Mouse (Mus musculus) urinary bladder, postnatal 25 days (tissue): ENCODE measurements at regions not wholly inside any gene's neighbourhood (a gene's known extent, or its start where the extent isn't known, plus 50 kb on each side); places are given as distances from the start of the nearest gene placed in this dataset.

Source experiments
- DNase-seq: peaks from one replicate; pipeline ENCODE4 v3.0.0; 2022; ENCODE audit warnings: low spot score

- DNase-seq: no peak
Measured at GRCm38 (mm10) chr4:153227680-153228420, 254.8 kb downstream of the Ajap1 start.

DNA sequence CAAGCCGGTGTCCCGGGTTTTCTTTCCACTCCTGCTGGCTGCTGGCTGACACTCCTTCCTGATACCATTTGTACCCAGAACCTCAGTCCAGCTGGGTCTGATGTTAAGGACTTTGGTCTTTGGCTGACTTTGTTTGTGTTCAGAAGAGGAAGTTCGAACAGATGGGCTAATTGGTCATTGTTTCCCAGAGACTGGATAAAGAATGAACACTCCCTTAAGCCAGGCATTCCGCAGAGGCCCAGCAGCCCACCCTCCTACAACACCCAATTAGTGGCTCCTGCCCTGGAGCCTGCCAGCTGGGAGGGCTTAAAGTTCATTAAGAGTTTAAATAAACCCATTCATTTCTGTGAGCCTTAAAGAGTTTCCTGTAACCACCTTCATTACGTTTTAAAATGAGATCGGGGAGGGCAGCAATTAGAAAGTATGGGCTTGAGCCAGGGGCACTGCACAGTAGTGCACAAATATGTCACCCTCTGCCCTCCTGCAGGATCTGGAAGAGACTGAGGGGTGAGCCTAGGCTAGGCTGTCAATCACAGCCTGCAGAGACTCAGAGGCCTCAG is 257.9 kb downstream of the Ajap1 start:
- no peak for DNase-seq

DNA sequence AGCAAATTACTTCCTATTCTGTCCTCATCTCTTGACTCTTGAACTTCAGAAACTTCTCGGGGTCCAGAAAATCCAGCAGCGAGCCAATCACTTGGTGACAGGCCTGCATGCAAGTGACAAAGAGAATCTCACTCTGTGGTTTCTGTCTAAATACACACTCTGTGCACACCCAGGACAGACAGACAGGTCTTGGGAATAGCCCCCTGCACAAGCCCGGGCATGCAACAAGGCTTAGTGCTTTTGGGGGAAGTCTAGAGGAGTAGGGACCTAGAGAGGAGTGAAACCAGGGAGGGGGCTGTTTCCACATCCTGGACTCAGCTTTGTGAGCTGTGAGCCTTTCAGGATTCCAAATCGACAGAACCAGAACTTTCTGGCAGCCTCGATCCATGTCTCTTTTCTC is 259.6 kb downstream of the Ajap1 start:
- DNase-seq: no peak

DNA sequence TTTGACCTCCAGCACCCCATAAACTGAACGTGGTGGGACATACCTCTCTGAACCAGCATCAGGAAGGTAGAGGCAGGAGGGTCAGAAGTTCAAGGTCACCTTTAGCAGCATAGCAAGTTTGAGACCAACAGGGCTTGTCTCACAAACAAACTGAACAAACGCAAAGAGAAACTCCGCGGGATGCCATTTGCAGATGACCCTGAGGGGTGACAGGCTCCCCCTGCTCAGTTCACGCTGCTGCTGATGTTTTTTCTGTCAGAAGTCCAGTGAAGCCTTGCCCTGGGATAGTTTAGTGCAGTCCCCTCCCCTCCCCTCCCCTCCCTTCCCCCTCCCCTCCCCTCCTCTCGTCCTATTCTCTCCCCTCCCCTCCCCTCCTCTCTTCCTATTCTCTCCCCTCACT is 262.1 kb downstream of the Ajap1 start:
- DNase-seq: no peak

DNA sequence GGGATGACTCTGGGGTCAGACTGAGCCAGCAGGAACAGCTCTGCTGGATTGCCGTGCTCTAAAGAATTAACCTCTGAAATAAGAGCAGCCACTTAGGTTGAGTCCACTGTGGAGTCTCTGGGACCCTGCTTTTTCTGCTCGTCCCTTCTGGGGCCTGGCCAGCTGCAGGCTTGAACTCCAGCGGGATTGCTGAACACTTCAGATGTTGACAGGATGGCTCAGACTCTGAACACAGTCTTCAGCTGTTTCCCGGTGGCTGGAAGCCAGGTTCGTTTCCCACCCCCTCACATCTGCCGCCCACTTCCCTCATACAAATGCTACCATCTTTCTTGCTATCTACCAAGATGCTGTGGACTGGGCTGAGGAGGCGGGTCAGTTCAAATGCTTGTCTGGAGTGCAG is 262.5 kb downstream of the Ajap1 start:
- DNase-seq: no peak

GRCm38 (mm10) chr4:153217541-153217980 is 265.1 kb downstream of the Ajap1 start:
- no peak for DNase-seq

DNA sequence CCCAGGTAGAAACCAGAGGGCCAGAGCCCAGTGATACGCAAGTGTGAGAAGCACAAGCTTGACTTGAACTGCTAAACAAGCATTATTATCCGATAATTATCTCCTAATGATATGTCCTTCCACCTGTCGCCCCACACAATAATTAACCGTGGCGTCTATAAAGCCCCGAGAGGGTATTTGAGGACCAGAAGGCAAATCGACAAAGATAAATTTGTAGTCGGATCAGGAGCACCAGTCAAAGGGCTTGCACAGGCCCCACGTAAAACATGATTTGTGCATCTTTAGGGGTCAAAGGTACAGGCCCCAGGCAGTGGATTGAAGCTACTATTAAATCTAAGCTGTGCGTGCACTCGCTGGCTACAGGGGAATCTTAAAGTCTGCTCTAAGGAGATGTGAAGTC is 270.5 kb downstream of the Ajap1 start:
- no peak for DNase-seq

DNA sequence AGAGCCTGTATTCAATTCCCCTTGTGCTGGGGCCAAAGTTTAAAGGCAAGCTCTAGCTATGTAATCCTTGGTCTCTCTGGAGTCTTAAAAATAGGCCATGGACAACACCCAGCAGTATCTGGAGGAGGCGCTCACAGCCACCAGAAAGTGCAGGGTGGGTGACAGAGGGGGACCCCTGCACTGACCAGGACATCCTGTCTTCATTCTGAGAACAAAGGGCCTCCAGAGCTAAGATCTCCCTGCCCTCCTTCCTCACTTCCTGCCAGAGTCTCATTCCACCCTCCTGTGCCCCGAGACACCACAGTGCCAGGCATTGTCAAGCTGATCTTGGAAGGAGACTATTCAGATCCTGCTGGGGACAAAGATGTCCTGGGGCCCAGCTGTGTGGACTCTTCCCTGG is 273.8 kb downstream of the Ajap1 start:
- DNase-seq: no peak

- DNase-seq: no peak
Measured at GRCm38 (mm10) chr4:153208215-153208614, 274.4 kb downstream of the Ajap1 start.

DNA sequence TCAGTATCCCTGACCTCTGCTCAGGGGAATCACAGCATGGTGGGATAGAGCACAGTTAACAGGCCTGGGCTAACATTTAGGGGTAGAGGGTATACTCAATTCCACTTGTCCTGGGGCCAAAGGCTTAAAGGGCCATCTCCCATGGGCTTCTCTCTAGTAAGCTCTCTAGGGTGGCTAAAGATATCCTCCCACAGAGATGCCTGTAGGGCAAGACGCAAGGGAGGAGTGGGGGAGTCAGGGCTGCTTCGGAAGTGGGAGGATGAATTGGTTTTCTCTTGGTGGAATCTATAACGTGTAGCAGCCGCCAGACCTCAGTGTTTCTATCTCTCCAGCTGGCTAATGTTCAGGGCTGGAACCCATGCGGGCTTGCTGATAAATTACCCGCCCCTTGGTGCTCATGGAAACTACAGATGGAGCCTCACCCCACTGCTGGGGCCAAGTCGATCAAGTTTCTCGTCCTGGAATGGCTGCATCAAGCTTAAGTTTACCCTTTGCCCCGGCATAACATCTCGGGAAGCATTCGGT is 275.0 kb downstream of the Ajap1 start:
- DNase-seq: no peak

- no peak for DNase-seq
Measured at GRCm38 (mm10) chr4:153206789-153207457, 275.7 kb downstream of the Ajap1 start.

DNA sequence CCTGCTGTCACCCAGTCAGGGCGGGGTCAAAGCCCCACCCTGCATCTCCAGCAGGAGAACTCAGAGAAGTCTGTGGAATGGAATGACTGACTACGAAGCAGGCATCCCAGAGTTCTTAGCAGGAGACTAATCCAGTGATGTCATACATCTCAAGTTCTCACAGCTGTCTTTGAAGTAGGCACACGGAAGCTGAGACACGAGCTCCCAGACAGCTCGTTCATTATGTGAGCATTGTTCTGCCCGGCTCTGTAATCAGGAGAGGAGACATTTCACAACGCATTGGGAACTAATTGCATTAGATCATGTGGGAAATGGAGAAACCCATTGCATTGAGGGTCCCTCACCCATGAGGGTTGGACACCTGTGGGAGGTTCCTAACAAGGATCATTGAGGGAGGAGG is 277.8 kb downstream of the Ajap1 start:
- no peak for DNase-seq

DNA sequence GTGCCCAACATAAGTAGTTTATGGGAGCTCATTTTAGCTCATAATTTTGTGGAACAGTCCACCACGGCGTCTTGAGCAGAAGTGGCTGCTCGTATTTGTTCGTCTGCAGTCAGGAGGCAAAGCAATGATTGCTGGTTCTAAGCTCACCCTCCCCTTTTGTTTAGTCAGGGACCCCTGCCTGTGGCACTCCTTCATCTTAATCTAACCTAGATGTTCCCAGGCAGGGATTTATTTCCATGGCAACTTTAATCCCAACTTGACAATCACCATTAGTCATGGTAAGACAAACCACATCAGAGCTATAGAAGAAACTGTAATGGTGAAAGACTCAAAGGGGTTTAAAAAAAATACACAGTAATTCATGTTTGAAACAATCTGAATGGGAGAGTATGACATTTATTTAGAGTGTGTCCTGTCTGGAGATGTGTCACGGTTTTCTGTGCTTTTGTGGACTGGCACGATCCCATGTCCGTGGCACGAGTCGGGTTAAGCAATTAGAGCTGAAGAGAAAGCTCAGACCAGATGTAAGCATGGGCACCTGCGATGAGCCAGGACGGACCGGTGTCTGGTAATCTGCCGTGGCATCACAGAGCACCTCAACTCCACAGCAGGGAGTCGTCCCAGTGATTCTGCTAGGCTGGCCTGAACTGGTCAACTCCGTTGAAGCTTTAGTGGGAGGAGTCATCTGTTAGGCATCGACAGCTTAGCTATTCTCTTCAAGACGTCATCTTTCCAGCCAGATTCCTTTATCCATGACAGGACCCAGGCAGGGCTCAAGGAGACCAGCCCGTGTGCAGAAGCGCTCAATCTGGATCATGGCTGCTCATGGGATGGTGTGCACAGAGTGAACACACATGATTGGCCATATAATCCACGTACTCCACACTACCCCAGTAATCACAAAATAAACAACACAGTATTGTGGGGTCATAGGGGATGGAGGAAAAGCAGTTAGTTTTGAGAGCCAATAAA is 281.5 kb downstream of the Ajap1 start:
- DNase-seq: no peak

GRCm38 (mm10) chr4:153189485-153189884 is 293.1 kb downstream of the Ajap1 start:
- peak; percentile 44 for DNase-seq

GRCm38 (mm10) chr4:153188504-153189031 is 294.0 kb downstream of the Ajap1 start:
- no peak for DNase-seq

- no peak for DNase-seq
Measured at GRCm38 (mm10) chr4:153187959-153188503, 294.6 kb downstream of the Ajap1 start.

DNA sequence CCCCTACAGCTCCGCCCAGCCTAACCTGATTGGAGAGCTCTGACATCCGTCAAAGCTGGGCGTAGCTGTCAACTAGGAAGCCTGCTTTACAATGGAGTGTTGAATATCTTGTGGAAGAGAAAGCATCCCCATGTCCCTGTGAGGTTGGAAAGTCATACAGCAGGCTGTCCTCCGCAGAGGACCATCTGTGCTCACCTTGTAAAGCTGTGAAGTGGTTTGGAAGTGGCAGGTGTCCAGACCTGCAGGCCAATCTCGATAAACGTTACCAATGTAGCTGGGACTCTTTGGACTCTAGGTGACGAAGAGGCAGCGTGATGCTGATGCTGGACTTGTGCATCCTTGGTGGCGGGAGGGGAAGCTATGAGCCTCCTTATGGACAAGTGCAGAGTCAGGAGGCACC is 305.1 kb downstream of the Ajap1 start:
- DNase-seq: no peak

DNA sequence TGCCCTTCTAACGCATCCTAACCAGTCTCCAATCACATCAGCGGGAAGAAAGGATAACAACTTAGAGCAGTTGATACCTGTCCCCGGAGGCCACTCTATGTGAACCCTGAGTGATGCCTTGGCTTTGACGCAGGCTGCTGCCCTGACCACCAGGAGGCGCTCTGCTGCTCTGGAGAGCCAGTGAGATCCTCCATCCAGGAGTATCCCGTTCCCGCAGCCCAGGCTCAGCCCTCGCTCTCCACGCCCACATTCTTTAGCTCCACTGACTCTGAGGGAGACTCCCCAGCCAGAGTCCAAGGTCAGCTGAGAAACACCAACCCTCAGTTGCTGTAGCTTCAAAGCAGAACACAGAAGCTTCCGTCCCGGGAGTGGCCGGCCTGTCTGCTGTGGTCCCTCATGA is 307.0 kb downstream of the Ajap1 start:
- DNase-seq: peak; percentile 14

DNA sequence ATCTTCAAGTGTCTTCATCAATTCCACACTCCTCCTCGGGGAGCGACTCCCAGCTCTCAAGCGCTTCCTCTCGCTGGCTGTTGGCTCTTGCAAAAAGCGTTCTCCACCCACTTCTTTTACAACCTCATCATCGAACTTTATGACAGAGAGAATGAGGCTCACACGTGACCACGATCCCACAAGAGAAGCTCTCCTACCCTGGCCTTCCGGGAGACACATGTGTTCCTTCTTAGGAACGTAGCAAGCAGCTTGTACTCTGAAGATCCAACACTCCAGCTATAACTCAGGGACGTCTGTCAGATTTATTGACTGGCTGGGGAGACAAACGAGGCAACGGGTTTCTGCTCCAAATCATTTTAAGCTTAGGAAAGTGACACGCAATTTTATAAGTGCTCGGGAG is 307.5 kb downstream of the Ajap1 start:
- DNase-seq: no peak

GRCm38 (mm10) chr4:153169991-153170390 is 312.6 kb downstream of the Ajap1 start:
- DNase-seq: no peak

DNA sequence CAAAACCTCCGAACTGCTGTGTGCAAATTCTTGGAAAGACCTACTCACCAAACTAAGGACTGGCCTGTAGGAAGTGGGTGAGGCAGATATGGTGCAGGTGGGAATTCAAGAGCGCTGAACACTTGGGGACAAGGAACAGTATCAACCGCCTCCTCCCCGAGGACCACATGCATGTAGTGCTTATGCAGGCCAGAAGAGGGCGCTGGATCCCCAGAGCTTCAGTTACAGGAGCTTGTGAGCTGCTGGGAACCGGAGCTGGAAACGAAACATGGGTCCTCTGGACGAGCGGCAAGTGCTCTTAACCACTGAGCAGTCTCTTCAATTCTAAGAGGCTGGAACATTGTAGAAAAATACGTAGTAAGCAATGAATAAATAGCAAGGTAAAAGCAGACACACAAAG is 317.8 kb downstream of the Ajap1 start:
- no peak for DNase-seq
